Mouse (Mus musculus) neutrophil, adult 83 days (primary cell): ENCODE data around the gene Adora2a. TPM values are rescaled to one million over a fixed set of nuclear protein-coding genes. Genes with fewer than 3 reads are reported as not detected.

Source experiments
- total RNA-seq, 2 experiments: library from RNA; stranded (reverse); gene quantifications; one replicate each; pipeline ENCODE4 v1.2.4; 2023

Gene Adora2a
- total RNA-seq, result 1 to 10 TPM; 2.1 to 4.0 TPM

GRCm38 (mm10) chr10:75316872-75316907 lies at the start of gene Adora2a:
Gene Adora2a, plus strand, starts transcription at chr10:75316877.

Other genes with a start within 250 kb of the Adora2a start
- 10 to 100 TPM; 16.4 to 17.6 TPM for gene Specc1l, start 104.8 kb upstream of the Adora2a start, total RNA-seq
- gene Upb1, start 84.2 kb downstream of the Adora2a start, total RNA-seq, result 1 to 10 TPM; 2.0 to 2.8 TPM
- 10 to 100 TPM; 68.9 to 71.5 TPM for gene Snrpd3, start 200.7 kb downstream of the Adora2a start, total RNA-seq
- gene Gucd1, start 201.1 kb downstream of the Adora2a start, total RNA-seq, result 10 to 100 TPM; 51.1 to 57.3 TPM
- 1 to 10 TPM; 3.4 to 3.5 TPM for gene Lrrc75b, start 243.5 kb downstream of the Adora2a start, total RNA-seq
- 1 to 10 TPM; 7.9 to 9.8 TPM for gene Ggt1, start 244.7 kb downstream of the Adora2a start, total RNA-seq